Mouse (Mus musculus) lung, adult 2 months (tissue): Measurements from ENCODE around the gene Get4.

Experiments
- CTCF ChIP-seq: fragments of 200-500 bp; IDR thresholded peaks from 2 replicates; pipeline ENCODE4 v1.5.1; 2011; ENCODE audit warnings: mild to moderate bottlenecking, low read length, control low read depth; ENCODE audit not compliant: insufficient read depth
- POLR2A ChIP-seq: fragments of 200-500 bp; IDR thresholded peaks from 2 replicates; pipeline ENCODE4 v1.6.1; 2011; ENCODE audit warnings: low read depth, mild to moderate bottlenecking, control low read depth, low read length, borderline replicate concordance; ENCODE audit errors: extremely low read depth

DNA sequence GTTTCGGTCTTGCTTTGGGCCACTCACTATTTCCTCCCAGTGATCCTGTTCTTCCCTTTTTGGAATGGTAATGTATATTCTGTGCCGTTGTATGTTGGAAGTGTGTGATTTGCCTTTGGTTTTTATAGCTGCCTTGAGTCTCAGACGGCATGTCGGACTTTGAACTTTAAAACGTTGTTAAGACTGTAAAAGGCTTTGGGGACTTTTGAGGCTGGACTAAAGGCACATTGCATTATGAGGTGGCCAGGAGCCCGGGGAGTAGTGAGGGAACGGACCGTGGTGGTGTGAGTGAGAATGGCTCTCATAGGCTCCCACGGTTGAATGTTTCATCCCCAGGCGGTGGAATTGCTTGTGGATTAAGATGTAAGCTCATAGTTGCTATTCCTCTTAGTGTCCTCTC lies 45.0 kb downstream of the Get4 start:
- TF ChIP-seq CTCF (no peak), POLR2A (no peak)
